Mouse (Mus musculus) CH12.LX (cell line): ENCODE results near the gene Cfap157. TPM values are rescaled to one million over a fixed set of nuclear protein-coding genes. Genes with fewer than 3 reads are reported as not detected.

Source experiments
- DNase-seq: peaks from one replicate; pipeline ENCODE4 v3.0.0-alpha.2; 2013; ENCODE audit errors: extremely low read depth
- H3K27ac ChIP-seq: 2 replicates; pipeline ENCODE4 v1.5.1; 2012; ENCODE audit warnings: low read depth, mild to moderate bottlenecking, control low read depth, moderate library complexity; ENCODE audit not compliant: insufficient read depth
- H3K27me3 ChIP-seq: replicated peaks from 2 replicates; pipeline ENCODE3; 2012; ENCODE audit warnings: inconsistent platforms
- H3K36me3 ChIP-seq, 2 experiments: replicated peaks in 1 of 2; 2 replicates each; pipeline versions ENCODE3 to v1.6.1; 2012; ENCODE audit warnings: inconsistent platforms in 1 of 2, low read length in 1 of 2, mild to moderate bottlenecking in 1 of 2, mixed read lengths in 1 of 2, moderate library complexity in 1 of 2; ENCODE audit not compliant: control insufficient read depth in 1 of 2, insufficient read depth in 1 of 2
- H3K4me1 ChIP-seq, 2 experiments: 2 replicates each; pipeline ENCODE4 v1.6.1; 2012; ENCODE audit warnings: inconsistent platforms in 1 of 2, moderate library complexity in 1 of 2; ENCODE audit not compliant: insufficient read depth in 2 of 2, control insufficient read depth in 1 of 2
- H3K4me2 ChIP-seq: 2 replicates; pipeline ENCODE4 v1.6.1; 2012; ENCODE audit warnings: low read depth, mild to moderate bottlenecking, control low read depth; ENCODE audit not compliant: poor library complexity, insufficient read depth, severe bottlenecking
- H3K4me3 ChIP-seq, 3 experiments: fragments of 150-350 bp in 1 of 3; sonication (generic) in 1 of 3; replicated peaks in 1 of 3; 2 replicates each; pipeline versions ENCODE3 to v1.5.1; 2011 to 2012; ENCODE audit warnings: low read depth in 2 of 3, low read length in 2 of 3, mild to moderate bottlenecking in 2 of 3, moderate library complexity in 2 of 3, control low read depth in 1 of 3, improper control_type of control experiment in 1 of 3, inconsistent platforms in 1 of 3, mixed read lengths in 1 of 3; ENCODE audit not compliant: poor library complexity in 1 of 3
- H3K79me2 ChIP-seq: replicated peaks from 2 replicates; pipeline ENCODE4 v1.6.1; 2012; ENCODE audit warnings: mild to moderate bottlenecking, moderate library complexity; ENCODE audit not compliant: control insufficient read depth, poor library complexity, insufficient read depth, severe bottlenecking; ENCODE audit errors: extremely low read depth
- H3K9ac ChIP-seq: 2 replicates; pipeline ENCODE4 v1.6.1; 2012; ENCODE audit warnings: low read depth, mild to moderate bottlenecking, control low read depth, moderate library complexity; ENCODE audit not compliant: insufficient read depth
- H3K9me3 ChIP-seq: replicated peaks from 2 replicates; pipeline ENCODE3; 2012; ENCODE audit warnings: low read length, inconsistent platforms, mixed read lengths
- BHLHE40 ChIP-seq: IDR thresholded peaks from 2 replicates; pipeline ENCODE4 v1.6.1; 2011; ENCODE audit warnings: mild to moderate bottlenecking, low read depth, low read length, improper control_type of control experiment
- CHD1 ChIP-seq: IDR thresholded peaks from 2 replicates; pipeline ENCODE4 v1.6.1; 2012; ENCODE audit warnings: low read depth, low read length, improper control_type of control experiment, inconsistent platforms
- CTCF ChIP-seq, 2 experiments: IDR thresholded peaks in 1 of 2; conservative IDR thresholded peaks in 1 of 2; 2 replicates each; pipeline ENCODE4 v1.5.1; 2011 to 2012; ENCODE audit warnings: low read depth in 2 of 2, low read length in 2 of 2, improper control_type of control experiment in 1 of 2, inconsistent platforms in 1 of 2, mild to moderate bottlenecking in 1 of 2, moderate library complexity in 1 of 2
- E2F4 ChIP-seq: IDR thresholded peaks from 2 replicates; pipeline ENCODE4 v1.6.1; 2011; ENCODE audit warnings: low read depth, low read length, improper control_type of control experiment; ENCODE audit not compliant: insufficient replicate concordance
- ELF1 ChIP-seq: IDR thresholded peaks from 2 replicates; pipeline ENCODE4 v1.6.1; 2014; ENCODE audit warnings: low read depth, mild to moderate bottlenecking, inconsistent platforms, low read length, improper control_type of control experiment
- EP300 ChIP-seq: IDR thresholded peaks from 2 replicates; pipeline ENCODE4 v1.6.1; 2011; ENCODE audit warnings: low read length, improper control_type of control experiment
- GABPA ChIP-seq: IDR thresholded peaks from 2 replicates; pipeline ENCODE4 v1.6.1; 2012; ENCODE audit warnings: low read depth, low read length, improper control_type of control experiment, inconsistent platforms; ENCODE audit not compliant: insufficient replicate concordance
- HCFC1 ChIP-seq: IDR thresholded peaks from 2 replicates; pipeline ENCODE4 v1.6.1; 2012; ENCODE audit warnings: low read depth, mild to moderate bottlenecking, inconsistent platforms, low read length, improper control_type of control experiment
- IRF4 ChIP-seq: IDR thresholded peaks from 2 replicates; pipeline ENCODE4 v1.6.1; 2014; ENCODE audit warnings: low read depth, mild to moderate bottlenecking, inconsistent platforms, low read length, improper control_type of control experiment
- KAT2A ChIP-seq: IDR thresholded peaks from 2 replicates; pipeline ENCODE4 v1.6.1; 2012; ENCODE audit warnings: low read length, improper control_type of control experiment, inconsistent platforms; ENCODE audit not compliant: insufficient replicate concordance
- MAFK ChIP-seq: IDR thresholded peaks from 2 replicates; pipeline ENCODE4 v1.6.1; 2011; ENCODE audit warnings: low read length, improper control_type of control experiment; ENCODE audit not compliant: insufficient replicate concordance
- MAX ChIP-seq: IDR thresholded peaks from 2 replicates; pipeline ENCODE4 v1.6.1; 2011; ENCODE audit warnings: low read length, improper control_type of control experiment
- MAZ ChIP-seq: IDR thresholded peaks from 2 replicates; pipeline ENCODE4 v1.6.1; 2012; ENCODE audit warnings: low read depth, mild to moderate bottlenecking, inconsistent platforms, low read length, improper control_type of control experiment, moderate library complexity
- MEF2A ChIP-seq: IDR thresholded peaks from 2 replicates; pipeline ENCODE4 v1.6.1; 2014; ENCODE audit warnings: low read depth, mild to moderate bottlenecking, inconsistent platforms, low read length, improper control_type of control experiment, borderline replicate concordance
- MXI1 ChIP-seq: IDR thresholded peaks from 2 replicates; pipeline ENCODE4 v1.6.1; 2011; ENCODE audit warnings: mild to moderate bottlenecking, low read depth, low read length, improper control_type of control experiment
- MYC ChIP-seq: IDR thresholded peaks from 2 replicates; pipeline ENCODE4 v1.6.1; 2011; ENCODE audit warnings: low read depth, mild to moderate bottlenecking, improper control_type of control experiment, low read length
- NELFE ChIP-seq: IDR thresholded peaks from 2 replicates; pipeline ENCODE4 v1.6.1; 2011; ENCODE audit warnings: low read depth, low read length, improper control_type of control experiment
- NRF1 ChIP-seq: IDR thresholded peaks from 2 replicates; pipeline ENCODE4 v1.6.1; 2014; ENCODE audit warnings: low read depth, mild to moderate bottlenecking, inconsistent platforms, low read length, improper control_type of control experiment, moderate library complexity
- POLR2A ChIP-seq: IDR thresholded peaks from 2 replicates; pipeline ENCODE4 v1.6.1; 2011; ENCODE audit warnings: low read depth, mild to moderate bottlenecking, improper control_type of control experiment, low read length
- POLR2AphosphoS2 ChIP-seq: IDR thresholded peaks from 2 replicates; pipeline ENCODE4 v1.6.1; 2011; ENCODE audit warnings: low read depth, low read length, improper control_type of control experiment
- RAD21 ChIP-seq: IDR thresholded peaks from 2 replicates; pipeline ENCODE4 v1.6.1; 2011; ENCODE audit warnings: low read depth, mild to moderate bottlenecking, low read length, improper control_type of control experiment, moderate library complexity
- RCOR1 ChIP-seq: conservative IDR thresholded peaks from 2 replicates; pipeline ENCODE4 v1.6.1; 2012; ENCODE audit warnings: low read depth, mild to moderate bottlenecking, inconsistent platforms, low read length, improper control_type of control experiment
- SIN3A ChIP-seq: IDR thresholded peaks from 2 replicates; pipeline ENCODE4 v1.6.1; 2012; ENCODE audit warnings: low read length, improper control_type of control experiment, inconsistent platforms
- SMC3 ChIP-seq: IDR thresholded peaks from 2 replicates; pipeline ENCODE4 v1.6.1; 2011; ENCODE audit warnings: low read depth, low read length, improper control_type of control experiment
- TCF12 ChIP-seq: IDR thresholded peaks from 2 replicates; pipeline ENCODE4 v1.6.1; 2014; ENCODE audit warnings: low read depth, mild to moderate bottlenecking, inconsistent platforms, low read length, improper control_type of control experiment
- UBTF ChIP-seq: IDR thresholded peaks from 2 replicates; pipeline ENCODE4 v1.6.1; 2012; ENCODE audit warnings: low read depth, mild to moderate bottlenecking, inconsistent platforms, low read length, improper control_type of control experiment, moderate library complexity
- USF1 ChIP-seq: IDR thresholded peaks from 2 replicates; pipeline ENCODE4 v1.6.1; 2014; ENCODE audit warnings: low read depth, mild to moderate bottlenecking, inconsistent platforms, low read length, improper control_type of control experiment
- USF2 ChIP-seq: conservative IDR thresholded peaks from 2 replicates; pipeline ENCODE4 v1.6.1; 2011; ENCODE audit warnings: low read depth, low read length, improper control_type of control experiment
- ZC3H11A ChIP-seq: IDR thresholded peaks from 2 replicates; pipeline ENCODE4 v1.6.1; 2012; ENCODE audit warnings: low read depth, mild to moderate bottlenecking, inconsistent platforms, low read length, improper control_type of control experiment
- dilution Hi-C: fragments of 300-500 bp; cut with MboI; formaldehyde crosslinking; loops from 2 replicates; pipeline ENCODE4 v1.14.3; 2020; ENCODE audit warnings: low sequenced_read_pairs; ENCODE audit not compliant: extremely low pct_unique_long_range_greater_than_20kb, extremely low pct_ligation_motif_present
- in situ Hi-C: fragments of 300-500 bp; cut with MboI; formaldehyde crosslinking; loops from 3 replicates; pipeline ENCODE4 v1.14.3; 2019; ENCODE audit warnings: low sequenced_read_pairs, low pct_ligation_motif_present, low pct_unique_long_range_greater_than_20kb, mixed read lengths
- polyA plus RNA-seq: library from polyadenylated mRNA; unstranded; fragments of >175 nt; gene quantifications from 2 replicates; pipeline ENCODE4 v1.2.1, GENCODE M21; 2012; ENCODE audit warnings: low read depth; ENCODE audit not compliant: insufficient read length
- total RNA-seq, 2 experiments: library from RNA; depleted of rRNA; stranded (reverse); fragments of 300-350 nt in 1 of 2; fragments of >200 nt in 1 of 2; gene quantifications; 2 replicates each; pipeline ENCODE4 v1.2.3; 2012 to 2014

Cfap157 gene
- total and polyA plus RNA-seq, 3 experiments, result 0.23 TPM; not detected in 2

DNA sequence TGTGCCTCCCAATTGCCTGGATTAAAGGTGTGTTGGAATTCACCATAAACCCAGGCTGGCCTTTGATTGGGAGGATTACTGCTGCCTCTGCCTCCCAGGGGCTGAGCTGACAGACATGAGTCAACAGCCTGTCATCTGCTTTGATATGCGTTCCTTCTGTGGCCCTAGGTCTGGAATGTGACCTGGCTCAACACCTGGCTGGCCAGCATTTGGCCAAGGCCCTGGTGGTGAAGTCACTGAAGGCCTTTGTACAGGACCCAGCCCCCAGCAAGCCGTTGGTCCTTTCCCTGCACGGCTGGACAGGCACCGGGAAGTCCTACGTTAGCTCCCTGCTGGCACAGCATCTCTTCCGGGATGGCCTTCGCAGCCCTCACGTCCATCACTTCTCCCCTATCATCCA is 25.7 kb downstream of the Cfap157 start:
- TF ChIP-seq RCOR1, result no peak
- dilution Hi-C loops (no loop called here), in situ Hi-C loops (loop anchor here (5.0 kb wide), 2 partner anchors 46 to 126 kb away; partner anchors contain the start of gene Cdk9)
- no peak overlapping the region for H3K4me3 ChIP-seq
- no peak for DNase-seq
- H3K79me2 ChIP-seq, result no peaks in the 10 kb centered on the region
- H3K4me1 ChIP-seq, result peaks cover 0 to 10% of the 10 kb centered on the region in 2 experiments; a peak in 3 of 4 replicates
- no peak overlapping the region for H3K4me2 ChIP-seq
- peaks cover 37 to 68% of the 10 kb centered on the region in 2 experiments for H3K36me3 ChIP-seq
- H3K9me3 ChIP-seq, result no peaks in the 10 kb centered on the region
- H3K9ac ChIP-seq, result no peak overlapping the region
- H3K27me3 ChIP-seq, result no peaks in the 10 kb centered on the region
- H3K27ac ChIP-seq, result no peak overlapping the region

DNA sequence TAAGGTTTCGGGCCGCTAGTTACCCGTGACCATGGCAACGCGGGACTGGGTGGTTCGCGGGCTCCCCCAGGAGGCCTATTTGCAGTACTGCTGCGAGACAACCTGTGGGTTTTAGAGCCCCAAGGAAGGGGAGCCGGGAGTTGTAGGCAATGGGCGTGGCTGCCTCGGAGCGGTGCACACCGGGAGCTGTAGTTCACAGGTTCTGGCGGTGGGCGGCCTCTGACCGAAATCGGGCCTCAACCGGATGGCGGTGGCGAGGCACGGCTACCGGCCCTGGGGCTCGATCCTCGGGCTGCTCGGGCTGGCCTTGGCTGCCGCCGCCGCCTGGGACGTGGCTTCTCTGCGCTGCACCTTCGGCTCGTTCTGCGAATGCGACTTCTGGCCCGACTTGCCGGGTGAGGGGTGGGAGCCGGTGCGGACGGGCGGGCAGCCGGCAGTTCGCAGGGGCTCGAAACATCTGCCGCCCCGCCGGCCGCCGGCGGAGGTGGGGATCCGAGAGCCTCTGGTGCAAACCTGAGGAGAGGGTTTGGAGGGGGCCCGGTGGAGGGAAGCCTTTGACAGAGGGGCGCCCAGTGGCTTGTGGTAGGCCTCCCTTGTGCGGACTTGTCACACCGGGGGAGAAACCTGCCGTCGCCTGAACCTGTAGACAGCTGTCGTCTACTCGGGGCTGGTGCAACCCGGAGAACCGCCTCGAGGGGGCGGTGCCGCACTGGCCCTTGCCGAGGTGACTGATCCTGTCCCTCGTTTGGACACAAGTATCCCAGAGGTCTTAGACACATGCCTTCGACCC is 27.0 kb downstream of the Cfap157 start, which contains the start of gene Tor2a:
Tor2a (plus strand) TSS at position 179 of the 790 bp plus-strand sequence.
- in situ Hi-C loops, result loop anchor here (5.0 kb wide), 2 partner anchors 45 to 125 kb away; partner anchors contain the start of gene Cdk9
- Histone ChIP-seq H3K79me2 (no peaks in the 10 kb centered on the region), H3K27me3 (no peaks in the 10 kb centered on the region), H3K27ac (peak within 1 kb of the TSS; percentile 83), H3K9ac (peak within 1 kb of the TSS; percentile 97), H3K4me2 (peak within 1 kb of the TSS; percentile 63), H3K4me3 (peak within 1 kb of the TSS; percentile 59 to 97 (median 72)), H3K4me1 (peaks cover 0 to 10% of the 10 kb centered on the region in 2 experiments; a peak in 3 of 4 replicates), H3K9me3 (no peaks in the 10 kb centered on the region), H3K36me3 (peaks cover 49 to 68% of the 10 kb centered on the region in 2 experiments)
- peak; percentile 98 for DNase-seq
- TF ChIP-seq IRF4 (peak; percentile 82), GABPA (peak; percentile 49; the same call in 1 of the 2 replicates), TCF12 (peak; percentile 59), RCOR1 (no peak), CTCF (conservative IDR thresholded peaks at IDR 0.05 in 1 of 2, IDR thresholded peaks at IDR 0.05 in 1 of 2; ENCODE audit: low read depth in 2 of 2, low read length in 2 of 2) (peak; percentile 54 to 99), KAT2A (peak; percentile 95; the same call in 1 of the 2 replicates), MAZ (peak; percentile 86; the same call in 1 of the 2 replicates), BHLHE40 (0 out of 2 replicates have a peak, but pooled peaks have one; percentile 10), HCFC1 (peak; percentile 97), SMC3 (peak; percentile 97), NELFE (peak; percentile 66), MAX (peak; percentile 46; the same call in 1 of the 2 replicates), USF1 (no peak), POLR2A (peak; percentile 61; the same call in 1 of the 2 replicates), ZC3H11A (peak; percentile 78), ELF1 (peak; percentile 81), MEF2A (peak; percentile 82), USF2 (no peak), RAD21 (peak; percentile 98), POLR2AphosphoS2 (no peak), MYC (peak; percentile 55; the same call in 1 of the 2 replicates), MXI1 (peak; percentile 98), EP300 (no peak), MAFK (no peak), CHD1 (no peak), E2F4 (no peak), NRF1 (peak; percentile 14; the same call in 1 of the 2 replicates), SIN3A (peak; percentile 88), UBTF (peak; percentile 93)
- dilution Hi-C loops, result no loop called here
